Mouse (Mus musculus) left cerebral cortex, adult 9 months (tissue): ENCODE measurements around the gene Stac2.

Experiments
- DNase-seq, 2 experiments: peaks; one replicate each; pipeline ENCODE4 v3.0.0; 2022; ENCODE audit warnings: low spot score in 2 of 2

Stac2 gene

GRCm38 (mm10) chr11:98052989-98053834 lies at the start of gene Stac2:
Stac2 (minus strand) TSS chr11:98053462.
- DNase-seq, result peak in 1 of 2 experiments; percentile 60

- DNase-seq, result no peak
Measured at GRCm38 (mm10) chr11:98101332-98101731, 48.1 kb upstream of the Stac2 start.

DNA sequence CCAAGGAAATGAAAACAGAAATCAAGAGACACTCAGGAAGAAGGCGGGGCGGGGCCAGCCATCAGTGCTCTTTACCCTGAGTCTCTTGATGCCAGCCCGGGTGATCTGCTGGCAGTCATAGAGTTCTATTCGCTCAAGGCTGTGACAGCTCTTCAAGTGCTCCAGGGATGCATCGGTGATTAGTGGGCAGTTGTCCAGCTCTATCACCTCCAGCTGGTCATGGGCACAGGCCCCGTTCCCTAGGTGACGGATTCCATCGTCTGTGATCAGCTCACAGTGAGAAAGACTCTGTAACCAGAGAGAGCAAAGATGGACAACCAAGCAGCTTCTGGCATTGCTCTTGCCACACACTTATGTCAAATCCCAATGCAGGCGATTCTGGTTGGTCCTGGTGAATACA lies 37.3 kb upstream of the Stac2 start:
- DNase-seq, result no peak

DNA sequence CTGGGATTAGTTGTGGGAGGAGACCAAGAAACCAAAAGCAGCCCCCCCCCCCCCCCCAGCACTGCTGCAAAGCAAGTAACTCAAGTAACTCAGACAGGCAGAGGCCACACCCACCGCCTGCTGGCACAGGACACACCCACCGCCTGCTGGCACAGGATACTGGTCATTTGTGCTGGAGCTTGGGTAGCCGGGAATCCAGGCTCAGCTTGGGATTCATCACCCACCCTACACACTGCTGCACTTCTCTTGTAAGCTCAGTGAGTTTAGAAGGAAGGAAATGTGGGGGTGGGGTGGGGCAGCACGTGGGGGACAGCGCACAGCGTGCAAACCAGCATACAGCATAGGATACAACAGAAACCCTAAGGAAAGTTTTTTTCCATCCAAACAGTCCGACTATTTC lies 35.0 kb upstream of the Stac2 start:
- DNase-seq, result no peak

GRCm38 (mm10) chr11:98086574-98086973 lies 33.3 kb upstream of the Stac2 start:
- no peak for DNase-seq

DNA sequence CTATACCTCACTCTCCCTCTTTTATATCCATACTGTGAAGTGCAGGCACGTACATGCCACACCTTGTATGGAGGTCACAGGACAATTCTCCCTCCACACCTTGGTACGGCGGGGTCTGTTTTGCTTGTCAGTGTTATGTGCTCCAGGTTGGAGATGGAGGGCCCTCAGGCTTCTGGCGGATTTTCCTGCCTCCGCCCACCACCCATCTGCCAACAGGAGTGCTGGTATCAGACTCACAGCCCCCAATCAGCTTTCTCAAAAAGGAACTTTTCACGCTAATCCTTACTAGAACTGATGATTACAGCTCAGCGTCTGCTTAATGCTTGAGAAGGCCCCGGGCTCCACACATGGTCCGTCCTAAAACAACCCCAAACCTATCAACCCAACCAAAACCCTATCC lies 32.9 kb upstream of the Stac2 start:
- no peak for DNase-seq

DNA sequence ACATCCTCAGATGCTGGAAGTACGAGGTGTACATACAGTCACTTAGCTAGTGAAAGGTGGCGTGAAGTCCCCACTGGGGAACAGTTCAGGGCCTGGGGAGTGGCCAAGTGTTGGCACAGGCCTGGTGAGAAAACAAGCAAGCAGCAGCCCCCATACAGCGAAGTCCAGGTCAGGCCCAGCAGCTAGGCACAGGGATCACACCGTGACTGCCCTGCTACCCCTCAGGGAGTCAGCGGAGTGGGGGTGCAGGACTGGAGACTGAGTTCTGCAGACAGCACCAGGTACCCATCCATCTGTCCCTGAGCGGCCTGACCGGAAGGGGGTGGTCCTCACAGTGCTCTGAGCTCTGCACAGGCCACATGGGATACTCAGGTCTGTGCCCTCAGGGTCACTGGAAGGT lies 29.5 kb upstream of the Stac2 start:
- DNase-seq, result no peak

DNA sequence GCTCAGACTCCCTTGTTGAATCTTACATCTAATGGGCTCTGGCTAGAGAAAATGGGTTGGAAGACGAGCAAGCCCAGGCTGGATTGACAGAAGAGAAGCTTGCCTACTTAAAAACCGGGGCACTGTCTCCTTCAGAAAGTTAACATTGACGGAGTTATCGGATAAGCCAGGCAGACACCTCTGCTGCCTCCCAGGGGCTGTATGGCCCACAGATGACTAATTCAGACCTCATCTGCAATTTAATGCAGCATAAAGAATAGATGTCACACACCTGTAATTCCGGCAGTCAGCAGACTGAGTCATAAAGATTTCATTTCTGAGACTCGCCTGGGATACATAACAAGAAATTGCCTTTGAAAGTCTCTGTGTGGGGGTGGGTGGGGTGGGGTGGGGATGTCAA lies 27.2 kb upstream of the Stac2 start:
- no peak for DNase-seq

DNA sequence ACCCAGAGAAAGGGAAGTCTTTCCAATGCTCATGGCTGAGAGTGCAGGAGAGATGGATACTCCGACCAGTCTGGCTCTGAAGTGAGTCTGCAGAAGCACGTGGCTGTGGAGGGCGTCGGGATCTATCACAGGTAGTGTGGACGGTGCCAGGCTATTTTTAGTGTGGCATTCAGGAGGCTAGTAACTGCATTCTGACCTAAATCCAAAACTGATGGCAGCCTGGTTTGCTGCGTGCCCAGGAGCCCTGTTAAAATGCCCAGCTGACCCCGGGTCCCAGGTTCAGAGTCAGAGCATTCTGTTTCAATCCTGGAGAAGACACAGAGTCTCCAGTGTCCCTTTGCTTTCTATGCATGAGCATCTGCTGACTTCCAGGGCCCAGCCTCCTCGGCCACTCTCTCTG lies 23.8 kb upstream of the Stac2 start:
- DNase-seq, result no peak

DNA sequence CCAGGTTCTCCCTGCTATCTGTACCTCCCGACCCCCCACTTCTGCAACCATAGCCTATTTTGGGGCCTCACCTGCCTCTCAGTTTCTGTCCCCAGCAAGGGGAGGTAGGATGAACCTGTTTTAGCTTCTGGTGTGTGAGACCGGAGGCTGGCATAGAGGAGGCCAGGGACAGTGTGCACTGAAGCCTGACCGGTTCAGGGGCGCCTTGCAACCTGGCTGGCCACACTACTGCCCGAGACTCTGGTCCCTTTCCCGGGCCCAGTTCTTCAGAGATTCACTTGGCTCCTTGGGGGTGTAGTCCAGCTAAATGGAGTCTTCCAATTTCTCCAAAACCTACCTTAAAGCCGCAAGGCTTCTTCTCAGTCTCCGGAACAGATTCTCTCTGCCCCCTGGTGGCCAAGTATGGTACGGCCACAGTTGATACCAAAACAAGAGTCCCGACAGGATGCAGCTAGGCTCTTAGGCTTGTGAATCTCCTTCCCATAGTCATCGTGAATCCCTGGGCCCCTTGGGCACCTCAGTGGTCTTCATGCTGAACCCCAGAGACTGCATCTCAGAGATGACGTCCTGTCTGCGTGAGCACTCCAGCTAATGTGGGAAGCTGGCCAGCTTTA lies 22.0 kb upstream of the Stac2 start:
- peak; percentile 58 to 96 for DNase-seq

GRCm38 (mm10) chr11:98073442-98073841 lies 20.2 kb upstream of the Stac2 start:
- DNase-seq, result no peak

GRCm38 (mm10) chr11:98067255-98067654 lies 14.0 kb upstream of the Stac2 start:
- DNase-seq, result no peak

DNA sequence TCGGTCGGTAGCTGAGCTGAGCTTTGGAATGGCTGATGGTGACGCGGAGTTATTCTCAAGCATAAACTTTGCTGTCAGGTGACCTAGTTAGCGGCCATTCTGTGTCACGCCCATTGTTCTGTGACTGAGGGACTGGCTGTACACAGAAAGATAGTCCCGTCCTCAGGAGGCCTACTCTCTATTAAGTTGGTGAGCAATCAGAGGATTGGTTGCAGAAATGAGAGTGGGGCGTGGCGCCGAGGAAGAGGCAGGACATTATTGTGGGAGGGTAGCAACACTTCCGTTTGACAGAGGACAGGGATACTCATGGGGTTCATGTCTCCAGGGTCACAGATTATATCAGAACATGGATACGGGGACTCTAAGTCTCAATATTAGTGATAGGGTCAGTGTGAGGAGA lies 12.9 kb upstream of the Stac2 start:
- no peak for DNase-seq

DNA sequence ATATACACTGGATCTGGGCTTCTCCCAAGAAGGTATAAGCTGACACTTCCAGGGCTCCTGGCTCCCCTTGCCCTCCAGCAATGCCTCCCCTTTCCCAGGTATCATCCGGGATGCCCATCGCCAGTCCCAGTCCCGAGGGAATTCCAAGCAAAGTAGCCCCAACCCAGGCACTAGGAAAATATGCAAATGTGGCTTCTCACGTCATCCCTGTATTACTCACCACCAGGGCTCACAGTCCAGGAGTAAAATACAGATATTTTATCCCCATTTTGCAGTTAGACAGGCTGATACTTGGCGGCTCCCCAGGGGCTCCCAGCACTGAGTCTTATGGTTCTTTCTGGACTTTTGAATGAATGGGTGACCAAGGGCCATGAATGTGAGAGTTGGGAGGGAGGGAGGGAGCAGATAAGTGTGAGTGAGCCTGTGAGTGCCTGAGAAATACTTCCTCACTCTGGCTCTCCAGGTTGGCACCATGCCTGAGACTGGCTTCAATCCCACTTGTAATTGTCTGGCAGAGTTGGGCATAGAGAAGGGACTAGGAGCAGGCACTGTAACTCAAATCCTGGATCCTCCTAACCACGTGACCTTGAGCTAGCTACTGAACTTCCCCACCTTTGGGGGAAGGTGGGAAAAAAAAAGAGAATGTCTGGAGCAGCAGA lies 8.8 kb upstream of the Stac2 start:
- DNase-seq, result peak in 1 of 2 experiments; percentile 61

DNA sequence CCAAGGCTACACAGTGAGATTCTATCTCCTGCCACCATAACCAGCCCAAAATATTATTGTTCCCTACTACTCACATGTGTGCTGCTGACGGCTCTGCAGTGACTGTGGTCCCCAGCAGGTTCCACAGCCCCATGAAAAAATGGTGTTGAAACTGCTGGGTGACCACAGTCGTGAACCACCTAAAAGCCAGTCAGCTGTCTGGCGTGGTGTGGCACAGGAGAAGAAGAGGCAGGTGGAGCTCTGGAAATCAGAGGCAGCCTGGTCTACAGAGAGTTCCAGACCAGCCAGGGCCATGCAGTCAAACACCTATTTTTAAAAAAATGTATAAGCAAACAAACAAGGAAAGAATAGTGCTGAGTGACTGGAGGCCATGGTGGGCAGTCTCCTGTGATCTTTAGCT lies 8.2 kb upstream of the Stac2 start:
- no peak for DNase-seq

DNA sequence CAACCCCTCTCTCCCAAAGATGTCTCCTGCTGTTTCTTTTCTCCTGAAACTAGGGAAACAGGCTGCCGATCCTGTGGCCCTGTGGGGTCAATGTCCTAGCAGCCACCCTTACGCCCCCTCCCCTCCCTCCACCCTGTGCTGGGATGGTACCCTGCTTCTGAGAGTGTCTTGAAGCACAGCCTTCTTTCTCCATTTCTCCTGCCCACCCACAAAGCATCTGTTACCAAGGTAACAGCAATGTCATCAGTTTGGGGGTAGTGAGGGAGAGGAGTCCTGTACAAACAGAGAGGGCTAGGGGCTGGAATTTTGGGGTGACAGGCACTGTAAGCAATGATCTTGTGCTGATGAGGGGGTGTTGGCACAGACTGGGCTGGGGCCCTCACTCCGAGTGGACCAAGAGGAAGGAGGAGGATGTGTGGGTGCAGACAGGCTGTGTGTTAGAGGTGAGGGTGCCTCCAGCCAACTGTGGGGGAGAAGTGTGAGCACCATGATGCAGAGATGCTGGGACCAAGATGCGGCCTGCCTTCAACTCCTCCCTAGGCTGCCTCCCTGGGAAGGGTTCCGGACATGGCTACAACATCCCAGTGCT lies 6.9 kb upstream of the Stac2 start:
- DNase-seq, result peak in 1 of 2 experiments; percentile 58

- peak in 1 of 2 experiments; percentile 53 for DNase-seq
Measured at GRCm38 (mm10) chr11:98059662-98060061, 6.4 kb upstream of the Stac2 start.

DNA sequence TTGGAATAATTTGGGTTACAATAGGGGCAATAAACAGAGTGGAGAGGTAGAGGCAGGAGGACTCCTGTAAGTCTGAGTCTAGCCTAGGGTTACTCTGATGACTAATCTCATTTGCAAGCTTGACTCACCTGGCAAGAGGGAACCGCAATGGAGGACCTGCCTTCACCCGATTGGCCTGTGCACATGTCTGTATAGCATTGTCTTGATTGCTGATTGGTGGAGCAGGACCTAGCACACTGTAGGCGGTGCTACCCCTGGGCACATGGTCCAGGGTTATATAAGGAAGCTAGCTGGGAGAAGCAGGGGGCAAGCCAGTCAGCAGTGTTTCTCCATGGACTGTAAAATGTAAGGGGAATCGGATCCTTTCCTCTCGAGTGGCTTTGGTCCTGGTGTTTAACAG lies 4.7 kb upstream of the Stac2 start:
- DNase-seq, result peak in 1 of 2 experiments; percentile 46

GRCm38 (mm10) chr11:98057466-98057865 lies 4.2 kb upstream of the Stac2 start:
- peak in 1 of 2 experiments; percentile 44 for DNase-seq

DNA sequence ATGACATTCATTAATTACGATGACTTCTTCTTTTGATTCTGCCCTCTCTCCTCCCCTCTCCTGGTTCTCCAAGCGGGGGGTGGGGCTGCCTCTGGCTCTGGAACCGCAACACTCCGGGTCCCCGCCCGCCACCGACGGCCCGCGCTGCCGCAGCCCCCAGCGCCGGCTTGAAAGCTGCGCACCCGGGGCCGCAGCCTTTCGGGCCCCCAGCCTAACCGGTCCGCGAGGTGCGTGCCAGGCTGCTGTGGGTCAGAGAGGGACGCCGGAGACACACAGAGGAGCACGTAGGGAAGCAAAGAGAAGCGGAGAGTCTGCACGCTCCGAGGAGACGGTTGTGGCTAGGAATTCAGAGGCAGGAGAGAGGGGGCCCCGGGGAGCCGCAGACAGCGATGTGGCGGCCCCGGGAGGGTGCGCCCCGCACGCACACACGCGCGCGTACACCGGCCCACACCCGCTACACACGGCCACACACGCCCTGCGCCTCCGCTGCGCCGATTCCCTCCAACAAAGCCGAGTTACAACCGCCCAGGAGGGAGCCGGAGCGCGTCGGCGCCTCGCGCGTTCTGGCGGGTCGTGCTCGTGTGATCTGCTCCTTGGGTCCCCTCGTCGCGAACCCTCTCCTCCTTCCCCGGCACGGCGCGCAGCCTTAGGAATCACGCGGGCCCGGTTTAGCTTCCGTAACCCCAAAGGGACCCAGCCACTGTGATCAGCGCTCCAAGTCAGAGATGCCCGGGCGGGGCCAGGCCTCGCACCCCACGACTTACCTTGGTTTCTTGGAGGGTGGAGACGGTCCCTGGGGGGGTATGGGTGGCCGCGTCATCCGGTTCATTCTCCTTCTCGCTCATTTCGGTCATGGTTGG lies 903 bp downstream of the Stac2 start:
- peak in 1 of 2 experiments; percentile 42 for DNase-seq

DNA sequence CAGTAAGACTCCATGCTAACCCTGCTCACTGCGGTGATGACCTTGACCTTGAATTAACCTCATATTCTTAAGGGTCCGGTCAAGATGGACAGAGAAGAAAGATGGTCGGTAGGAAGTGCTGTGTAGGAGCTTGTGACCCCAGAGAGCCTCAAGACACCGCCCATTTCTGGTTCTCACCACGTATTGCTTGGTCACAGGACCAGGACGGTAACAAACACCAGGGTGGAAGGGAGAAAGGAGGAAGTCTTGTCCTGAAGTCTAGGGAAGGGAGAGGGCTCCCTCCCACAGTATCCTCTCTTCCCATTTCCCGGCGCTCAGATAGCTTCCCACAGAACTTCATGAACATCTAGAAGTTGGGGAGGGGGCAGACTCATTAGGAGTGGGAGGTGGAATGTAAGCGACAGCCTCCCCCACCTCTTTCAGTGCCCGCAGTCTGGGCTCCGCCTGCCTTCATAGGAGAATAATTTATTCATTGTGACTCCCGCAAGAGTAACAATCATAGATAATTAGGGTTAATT lies 1.6 kb downstream of the Stac2 start:
- DNase-seq, result no peak
